Mouse (Mus musculus) bone marrow, adult 2 months (tissue): ENCODE results near the gene Olfr286.

Experiments
- CTCF ChIP-seq: fragments of 200-500 bp; IDR thresholded peaks from 2 replicates; pipeline ENCODE4 v1.5.1; 2011; ENCODE audit warnings: low read length, control low read depth; ENCODE audit not compliant: control insufficient read depth, insufficient read depth
- POLR2A ChIP-seq: fragments of 200-500 bp; IDR thresholded peaks from 2 replicates; pipeline ENCODE4 v1.6.1; 2011; ENCODE audit warnings: low read depth, mild to moderate bottlenecking, control low read depth, low read length, borderline replicate concordance; ENCODE audit not compliant: control insufficient read depth

DNA sequence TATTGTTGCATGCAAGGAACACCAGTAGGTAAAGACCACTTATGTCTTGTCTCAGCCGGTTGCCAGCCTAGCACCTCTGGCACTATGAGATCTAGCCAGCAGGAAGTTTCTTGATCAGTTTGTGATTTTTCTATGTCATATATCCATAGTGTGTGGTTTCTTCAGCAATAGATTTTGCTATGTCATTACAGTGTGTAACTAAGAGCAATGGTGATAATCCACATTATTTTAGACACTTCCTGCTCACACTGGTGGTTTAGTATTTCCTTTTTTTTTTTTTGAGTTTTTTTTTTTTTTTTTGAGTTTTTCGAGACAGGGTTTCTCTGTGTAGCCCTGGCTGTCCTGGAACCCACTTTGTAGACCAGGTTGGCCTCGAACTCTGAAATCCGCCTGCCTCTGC, 1.2 kb upstream of the Olfr286 start:
- no peak for TF ChIP-seq CTCF
- TF ChIP-seq POLR2A: no peak
